Mouse (Mus musculus): Measurements from ENCODE around the gene Tbcd. TPM values are rescaled to one million over a fixed set of nuclear protein-coding genes. Genes with fewer than 3 reads are reported as not detected.
"Not testable (repeated sequence)": the region's sequence is repeated elsewhere in the genome, so short reads cannot be mapped to it uniquely, and the experiment has no call there.

Gene Tbcd
- polyA plus RNA-seq, 1 experiment from 2014 or later, result 21.2 TPM

- Histone ChIP-seq H3K4me3 (ENCODE audit: low read depth, low read length) (no peak overlapping the region), H3K36me3 (replicated peaks; ENCODE audit: insufficient read depth, low read length) (peaks cover 3% of the 10 kb centered on the region; the same call in 1 of the 2 replicates), H3K27me3 (ENCODE audit: insufficient read depth, low read length) (no peaks in the 10 kb centered on the region), H3K4me1 (ENCODE audit: insufficient read depth) (no peaks in the 10 kb centered on the region), H3K9ac (replicated peaks) (no peak overlapping the region), H3K9me3 (ENCODE audit: low read length) (no peaks in the 10 kb centered on the region), H3K27ac (ENCODE audit: low read depth) (no peak overlapping the region), H3K4me2 (ENCODE audit: low read depth, low read length) (no peak overlapping the region)
- 84% methylated on average over 4 of the region's 4 CpGs for WGBS (ENCODE audit: insufficient replicate concordance)
- no peak for DNase-seq
- no peak for TF ChIP-seq CTCF (IDR thresholded peaks at IDR 0.05; ENCODE audit: low read depth)
- TF ChIP-seq EP300 (IDR thresholded peaks at IDR 0.05; ENCODE audit: low read depth), result no peak
- ATAC-seq, result no peak
Observed at GRCm38 (mm10) chr11:121653631-121654030, 201.9 kb downstream of the Tbcd start.

DNA sequence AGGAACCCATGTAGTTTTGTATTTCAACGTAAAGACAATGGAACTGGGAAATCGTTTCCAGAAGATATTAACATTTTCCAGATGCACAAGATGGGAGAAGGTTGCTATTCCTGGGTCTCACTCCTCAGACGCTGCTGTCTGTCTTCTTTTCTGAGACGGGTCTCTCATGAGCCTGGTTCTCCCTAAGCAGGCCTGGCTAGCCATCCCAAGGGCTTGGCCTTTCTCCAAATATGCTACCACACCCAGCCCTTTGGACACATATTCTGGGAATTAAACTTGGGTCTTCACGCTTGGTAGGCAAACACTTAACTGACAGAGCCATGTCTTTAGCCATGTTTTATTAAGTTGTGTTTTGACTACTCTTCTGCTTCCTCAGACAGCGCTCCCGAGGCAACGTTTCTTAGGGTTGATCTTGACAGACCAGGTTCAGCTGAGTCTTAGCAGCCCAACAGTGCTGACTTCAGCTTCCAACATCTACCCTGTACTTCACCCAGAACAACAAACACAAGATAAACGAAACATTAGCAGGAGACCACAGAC, 202.7 kb downstream of the Tbcd start:
- 79% methylated on average over 9 of the region's 9 CpGs for WGBS (ENCODE audit: insufficient replicate concordance)
- no peak overlapping the region for H3K27ac ChIP-seq (ENCODE audit: low read depth)
- H3K9ac ChIP-seq (replicated peaks), result no peak overlapping the region
- no peaks in the 10 kb centered on the region for H3K9me3 ChIP-seq (ENCODE audit: low read length)
- no peak for TF ChIP-seq CTCF (IDR thresholded peaks at IDR 0.05; ENCODE audit: low read depth)
- TF ChIP-seq EP300 (IDR thresholded peaks at IDR 0.05; ENCODE audit: low read depth), result no peak
- no peaks in the 10 kb centered on the region for H3K4me1 ChIP-seq (ENCODE audit: insufficient read depth)
- ATAC-seq (no peak), DNase-seq (no peak)
- no peak overlapping the region for H3K4me2 ChIP-seq (ENCODE audit: low read depth, low read length)
- H3K36me3 ChIP-seq (replicated peaks; ENCODE audit: insufficient read depth, low read length), result peaks cover 3% of the 10 kb centered on the region; the same call in 1 of the 2 replicates
- no peak overlapping the region for H3K4me3 ChIP-seq (ENCODE audit: low read depth, low read length)
- no peaks in the 10 kb centered on the region for H3K27me3 ChIP-seq (ENCODE audit: insufficient read depth, low read length)

- ATAC-seq (no peak), DNase-seq (no peak)
- Histone ChIP-seq H3K27ac (ENCODE audit: low read depth) (no peak overlapping the region), H3K9ac (replicated peaks) (no peak overlapping the region), H3K36me3 (replicated peaks; ENCODE audit: insufficient read depth, low read length) (no peaks in the 10 kb centered on the region), H3K4me2 (ENCODE audit: low read depth, low read length) (no peak overlapping the region), H3K4me1 (ENCODE audit: insufficient read depth) (no peaks in the 10 kb centered on the region), H3K9me3 (ENCODE audit: low read length) (no peaks in the 10 kb centered on the region), H3K27me3 (ENCODE audit: insufficient read depth, low read length) (no peaks in the 10 kb centered on the region), H3K4me3 (ENCODE audit: low read depth, low read length) (no peak overlapping the region)
- TF ChIP-seq CTCF (IDR thresholded peaks at IDR 0.05; ENCODE audit: low read depth), result no peak
- TF ChIP-seq EP300 (IDR thresholded peaks at IDR 0.05; ENCODE audit: low read depth), result no peak
- WGBS (ENCODE audit: insufficient replicate concordance), result 36% methylated on average over 6 of the region's 6 CpGs
Observed at GRCm38 (mm10) chr11:121655166-121655806, 203.5 kb downstream of the Tbcd start.

DNA sequence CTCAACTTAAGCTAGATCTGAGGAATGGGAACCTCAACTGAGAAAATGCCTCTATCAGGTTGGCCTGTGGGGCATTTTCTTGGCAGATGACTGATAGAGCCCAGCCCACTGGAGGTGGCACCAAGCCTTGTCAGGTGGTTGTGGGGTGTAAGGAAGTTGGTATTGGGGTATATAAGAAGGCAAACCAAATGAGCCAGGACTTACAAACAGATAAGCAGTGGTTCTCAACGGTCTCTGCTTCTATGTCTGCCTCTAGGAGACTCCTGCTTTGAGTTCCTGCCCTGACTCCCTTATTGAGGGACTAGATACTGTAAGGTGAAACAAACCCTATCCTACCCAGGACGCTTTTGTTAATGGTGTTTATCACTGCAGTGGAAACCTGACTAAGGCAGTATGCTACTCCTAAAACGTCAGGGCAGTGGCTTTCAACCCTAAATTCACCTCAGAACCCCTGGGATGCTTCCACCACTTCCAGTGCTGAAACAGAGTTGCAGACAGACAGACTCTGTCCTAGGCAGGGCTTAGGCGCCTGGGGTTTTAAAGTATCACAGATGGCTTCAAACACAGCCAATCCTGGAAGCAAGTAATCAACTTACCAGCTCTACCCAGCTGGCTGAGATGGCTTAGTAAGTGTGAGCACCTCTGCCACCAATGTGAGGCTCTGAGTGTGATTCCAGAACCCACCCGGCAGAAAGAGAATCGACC, 204.2 kb downstream of the Tbcd start:
- H3K27ac ChIP-seq (ENCODE audit: low read depth), result no peak overlapping the region
- no peak for TF ChIP-seq EP300 (IDR thresholded peaks at IDR 0.05; ENCODE audit: low read depth)
- no peak for TF ChIP-seq CTCF (IDR thresholded peaks at IDR 0.05; ENCODE audit: low read depth)
- H3K36me3 ChIP-seq (replicated peaks; ENCODE audit: insufficient read depth, low read length), result no peaks in the 10 kb centered on the region
- no peaks in the 10 kb centered on the region for H3K27me3 ChIP-seq (ENCODE audit: insufficient read depth, low read length)
- no peak overlapping the region for H3K9ac ChIP-seq (replicated peaks)
- ATAC-seq (peak; percentile 35; the same call in 1 of the 2 replicates), DNase-seq (no peak)
- H3K9me3 ChIP-seq (ENCODE audit: low read length), result no peaks in the 10 kb centered on the region
- no peaks in the 10 kb centered on the region for H3K4me1 ChIP-seq (ENCODE audit: insufficient read depth)
- no peak overlapping the region for H3K4me2 ChIP-seq (ENCODE audit: low read depth, low read length)
- H3K4me3 ChIP-seq (ENCODE audit: low read depth, low read length), result no peak overlapping the region
- WGBS (ENCODE audit: insufficient replicate concordance), result 68% methylated on average over 6 of the region's 6 CpGs

DNA sequence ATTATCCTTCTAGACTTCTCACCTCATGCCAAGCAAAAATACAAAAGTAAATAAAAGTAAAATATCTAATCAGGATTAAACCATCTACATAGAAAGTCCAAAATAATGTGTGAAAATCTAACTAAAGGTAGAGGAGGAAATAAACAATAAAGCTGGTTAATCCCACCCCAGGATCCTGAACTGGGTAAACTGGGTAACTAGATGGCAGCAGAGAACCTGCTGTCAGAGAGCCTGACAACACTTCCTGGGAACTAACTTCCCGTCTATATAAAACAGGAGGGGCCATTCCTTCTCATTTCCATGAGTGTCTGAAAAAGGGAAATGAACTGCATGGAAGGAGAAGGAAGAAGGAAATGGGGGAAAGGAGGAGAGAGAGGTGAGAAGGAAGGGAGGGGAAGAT, 206.4 kb downstream of the Tbcd start:
- TF ChIP-seq EP300 (IDR thresholded peaks at IDR 0.05; ENCODE audit: low read depth), result no peak
- TF ChIP-seq CTCF (IDR thresholded peaks at IDR 0.05; ENCODE audit: low read depth), result peak; percentile 42
- Histone ChIP-seq H3K4me2 (ENCODE audit: low read depth, low read length) (no peak overlapping the region), H3K4me1 (ENCODE audit: insufficient read depth) (no peaks in the 10 kb centered on the region), H3K27ac (ENCODE audit: low read depth) (no peak overlapping the region), H3K27me3 (ENCODE audit: insufficient read depth, low read length) (no peaks in the 10 kb centered on the region), H3K9me3 (ENCODE audit: low read length) (no peaks in the 10 kb centered on the region), H3K4me3 (ENCODE audit: low read depth, low read length) (no peak overlapping the region), H3K9ac (replicated peaks) (no peak overlapping the region), H3K36me3 (replicated peaks; ENCODE audit: insufficient read depth, low read length) (no peaks in the 10 kb centered on the region)
- WGBS (ENCODE audit: insufficient replicate concordance), result 42% methylated on average over 1 of the region's 1 CpGs
- no peak for ATAC-seq
- no peak for DNase-seq

GRCm38 (mm10) chr11:121660604-121661003, 208.9 kb downstream of the Tbcd start:
- not testable (repeated sequence) for ATAC-seq
- 83% methylated on average over 2 of the region's 2 CpGs for WGBS (ENCODE audit: insufficient replicate concordance)

More at GRCm38 (mm10) chr11:121660604-121661003, 208.9 kb downstream of the Tbcd start:
- not testable (repeated sequence) for H3K36me3 ChIP-seq (replicated peaks; ENCODE audit: insufficient read depth, low read length); H3K4me1 ChIP-seq (ENCODE audit: insufficient read depth); H3K27me3 ChIP-seq (ENCODE audit: insufficient read depth, low read length); H3K9ac ChIP-seq (replicated peaks); H3K4me3 ChIP-seq (ENCODE audit: low read depth, low read length); H3K4me2 ChIP-seq (ENCODE audit: low read depth, low read length); H3K9me3 ChIP-seq (ENCODE audit: low read length); H3K27ac ChIP-seq (ENCODE audit: low read depth); DNase-seq

Measured in liver, postnatal 0 days (tissue).